Mouse (Mus musculus): ENCODE data around the gene Odf2l. TPM values are rescaled to one million over a fixed set of nuclear protein-coding genes. Genes with fewer than 3 reads are reported as not detected.

The Odf2l gene
- polyA plus RNA-seq, 1 experiment from 2014 or later, result 21.0 TPM

DNA sequence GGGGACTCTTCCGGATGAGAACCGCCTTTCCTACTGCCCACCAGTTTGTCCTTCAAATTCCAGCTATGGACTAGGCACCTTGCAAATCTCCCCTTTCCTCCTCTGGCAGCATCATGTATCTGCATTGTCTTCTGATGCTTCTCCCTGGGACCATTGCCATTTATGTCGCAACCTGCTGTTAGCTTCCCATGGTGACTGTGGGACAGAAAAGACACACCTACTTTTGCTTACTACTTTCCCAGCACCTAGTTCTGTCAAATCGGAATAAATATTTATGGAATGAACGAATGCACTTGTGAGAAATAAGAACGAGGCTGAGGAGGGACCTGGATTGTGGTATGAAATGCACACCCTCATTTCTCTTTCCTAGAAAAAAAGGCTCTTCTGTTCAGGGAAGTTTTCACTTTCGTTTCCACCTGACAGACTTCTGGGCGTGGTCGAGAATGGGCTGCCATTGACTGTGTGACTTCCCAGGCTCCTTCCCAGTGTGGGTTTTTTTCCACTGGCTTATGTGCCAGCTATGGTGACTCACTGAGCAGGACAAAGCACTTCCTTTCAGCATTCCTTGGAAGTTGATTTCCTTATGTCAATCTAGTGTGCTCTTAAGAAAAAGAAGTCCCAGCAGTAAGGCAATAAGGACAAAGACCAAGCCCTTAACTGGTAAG lies 16.4 kb upstream of the Odf2l start:
- no peak overlapping the region for H3K9ac ChIP-seq (ENCODE audit: low read depth, low read length)
- H3K27me3 ChIP-seq (ENCODE audit: control insufficient read depth, insufficient read depth, low read length), result no peaks in the 10 kb centered on the region
- no peaks in the 10 kb centered on the region for H3K9me3 ChIP-seq (ENCODE audit: control insufficient read depth, low read length)
- no peaks in the 10 kb centered on the region for H3K4me1 ChIP-seq (ENCODE audit: control insufficient read depth, insufficient read depth, low read length)
- no peak overlapping the region for H3K27ac ChIP-seq (ENCODE audit: low read depth, low read length)
- no peak overlapping the region for H3K4me3 ChIP-seq (ENCODE audit: low read length)
- H3K4me2 ChIP-seq (replicated peaks; ENCODE audit: low read depth, low read length), result no peak overlapping the region
- H3K36me3 ChIP-seq (ENCODE audit: control insufficient read depth, insufficient read depth, low read length), result no peaks in the 10 kb centered on the region
- 85% methylated on average over 9 of the region's 9 CpGs for WGBS
- no peak for ATAC-seq (ENCODE audit: low FRiP score, low TSS enrichment)

DNA sequence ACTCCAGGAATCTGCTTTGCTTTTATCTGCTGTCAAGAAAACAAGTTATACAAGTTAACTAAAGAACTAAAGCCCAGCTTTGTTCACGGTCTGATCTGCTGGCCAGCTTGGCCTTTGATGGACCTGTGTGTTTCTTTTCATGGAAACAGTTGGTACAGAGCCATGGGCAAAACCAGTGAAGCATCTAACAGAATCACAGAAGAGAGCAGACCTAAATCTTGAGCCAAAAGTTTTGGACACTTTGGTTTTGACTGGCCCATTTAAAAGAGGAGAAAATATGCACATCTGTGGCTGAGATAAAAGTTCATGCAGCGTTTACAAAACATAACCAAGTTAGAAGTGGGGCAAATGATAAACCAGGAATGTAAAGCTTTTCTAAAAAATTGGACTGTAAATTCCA lies 15.1 kb upstream of the Odf2l start:
- Histone ChIP-seq H3K36me3 (ENCODE audit: control insufficient read depth, insufficient read depth, low read length) (no peaks in the 10 kb centered on the region), H3K27me3 (ENCODE audit: control insufficient read depth, insufficient read depth, low read length) (no peaks in the 10 kb centered on the region), H3K9ac (ENCODE audit: low read depth, low read length) (no peak overlapping the region), H3K9me3 (ENCODE audit: control insufficient read depth, low read length) (no peaks in the 10 kb centered on the region), H3K4me2 (replicated peaks; ENCODE audit: low read depth, low read length) (no peak overlapping the region), H3K27ac (ENCODE audit: low read depth, low read length) (no peak overlapping the region), H3K4me1 (ENCODE audit: control insufficient read depth, insufficient read depth, low read length) (no peaks in the 10 kb centered on the region), H3K4me3 (ENCODE audit: low read length) (no peak overlapping the region)
- 86% methylated on average over 2 of the region's 2 CpGs for WGBS
- ATAC-seq (ENCODE audit: low FRiP score, low TSS enrichment), result no peak

DNA sequence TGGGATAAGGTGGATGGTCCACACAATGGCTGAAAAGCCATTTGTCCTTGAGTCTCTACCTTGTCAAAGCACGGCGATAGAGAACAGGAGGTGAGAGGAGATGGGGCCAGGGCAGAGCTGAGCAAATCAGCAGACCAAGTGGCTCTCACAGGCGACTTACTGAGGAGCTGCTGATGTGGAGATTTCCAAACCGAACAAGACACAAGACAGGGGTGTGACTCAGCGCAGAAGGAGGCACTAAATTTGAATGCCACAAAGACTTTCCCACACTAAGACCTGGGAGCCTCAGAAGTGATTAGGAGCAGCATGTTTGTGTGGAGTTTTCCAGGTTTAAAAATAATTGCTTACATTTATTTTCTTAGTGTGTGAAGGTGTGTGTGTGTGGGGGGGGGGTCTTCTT lies 14.6 kb upstream of the Odf2l start:
- H3K36me3 ChIP-seq (ENCODE audit: control insufficient read depth, insufficient read depth, low read length), result no peaks in the 10 kb centered on the region
- H3K4me1 ChIP-seq (ENCODE audit: control insufficient read depth, insufficient read depth, low read length), result no peaks in the 10 kb centered on the region
- H3K27ac ChIP-seq (ENCODE audit: low read depth, low read length), result no peak overlapping the region
- whole genome bisulfite sequencing, result 57% methylated on average over 5 of the region's 5 CpGs
- H3K4me2 ChIP-seq (replicated peaks; ENCODE audit: low read depth, low read length), result no peak overlapping the region
- no peak for ATAC-seq (ENCODE audit: low FRiP score, low TSS enrichment)
- no peaks in the 10 kb centered on the region for H3K27me3 ChIP-seq (ENCODE audit: control insufficient read depth, insufficient read depth, low read length)
- no peak overlapping the region for H3K9ac ChIP-seq (ENCODE audit: low read depth, low read length)
- no peak overlapping the region for H3K4me3 ChIP-seq (ENCODE audit: low read length)
- H3K9me3 ChIP-seq (ENCODE audit: control insufficient read depth, low read length), result peaks cover 3% of the 10 kb centered on the region

DNA sequence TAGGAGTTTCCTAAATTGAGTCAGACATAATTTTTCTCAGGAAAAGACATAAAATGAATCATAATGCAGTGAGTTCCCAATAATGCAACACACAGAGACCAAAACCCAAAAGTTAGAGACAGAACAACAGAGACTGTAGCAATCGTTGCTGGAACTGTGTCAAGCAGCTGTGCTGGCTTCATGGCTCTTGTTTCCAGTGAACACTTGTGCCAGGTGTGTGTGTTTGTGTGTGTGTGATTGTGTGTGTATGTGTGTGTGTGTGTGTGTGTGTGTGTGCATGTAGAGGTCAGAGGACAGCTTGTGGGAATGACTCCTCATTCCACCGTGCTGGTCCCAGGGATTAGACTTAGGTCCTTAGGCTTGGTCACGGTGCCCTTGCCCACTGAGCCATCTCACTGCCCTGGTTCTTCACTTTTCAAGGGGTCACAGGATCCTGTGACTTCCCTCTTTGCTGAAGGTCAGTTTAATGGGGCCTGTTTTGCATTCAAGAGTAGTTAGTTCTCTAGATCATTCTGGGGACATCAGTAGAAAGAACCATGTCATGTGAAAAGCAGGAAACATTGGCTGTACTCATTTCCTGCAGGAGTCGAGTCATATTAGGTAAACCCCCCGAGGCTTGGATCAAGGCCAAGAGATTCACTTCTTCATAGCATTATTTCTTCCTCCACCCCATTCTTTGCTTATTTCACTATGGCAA lies 13.2 kb upstream of the Odf2l start:
- H3K4me3 ChIP-seq (ENCODE audit: low read length), result no peak overlapping the region
- no peak overlapping the region for H3K27ac ChIP-seq (ENCODE audit: low read depth, low read length)
- no peak for ATAC-seq (ENCODE audit: low FRiP score, low TSS enrichment)
- H3K4me2 ChIP-seq (replicated peaks; ENCODE audit: low read depth, low read length), result no peak overlapping the region
- no peaks in the 10 kb centered on the region for H3K4me1 ChIP-seq (ENCODE audit: control insufficient read depth, insufficient read depth, low read length)
- H3K9ac ChIP-seq (ENCODE audit: low read depth, low read length), result no peak overlapping the region
- WGBS, result 79% methylated on average over 5 of the region's 5 CpGs
- H3K36me3 ChIP-seq (ENCODE audit: control insufficient read depth, insufficient read depth, low read length), result no peaks in the 10 kb centered on the region
- H3K27me3 ChIP-seq (ENCODE audit: control insufficient read depth, insufficient read depth, low read length), result no peaks in the 10 kb centered on the region
- peaks cover 4% of the 10 kb centered on the region for H3K9me3 ChIP-seq (ENCODE audit: control insufficient read depth, low read length)

DNA sequence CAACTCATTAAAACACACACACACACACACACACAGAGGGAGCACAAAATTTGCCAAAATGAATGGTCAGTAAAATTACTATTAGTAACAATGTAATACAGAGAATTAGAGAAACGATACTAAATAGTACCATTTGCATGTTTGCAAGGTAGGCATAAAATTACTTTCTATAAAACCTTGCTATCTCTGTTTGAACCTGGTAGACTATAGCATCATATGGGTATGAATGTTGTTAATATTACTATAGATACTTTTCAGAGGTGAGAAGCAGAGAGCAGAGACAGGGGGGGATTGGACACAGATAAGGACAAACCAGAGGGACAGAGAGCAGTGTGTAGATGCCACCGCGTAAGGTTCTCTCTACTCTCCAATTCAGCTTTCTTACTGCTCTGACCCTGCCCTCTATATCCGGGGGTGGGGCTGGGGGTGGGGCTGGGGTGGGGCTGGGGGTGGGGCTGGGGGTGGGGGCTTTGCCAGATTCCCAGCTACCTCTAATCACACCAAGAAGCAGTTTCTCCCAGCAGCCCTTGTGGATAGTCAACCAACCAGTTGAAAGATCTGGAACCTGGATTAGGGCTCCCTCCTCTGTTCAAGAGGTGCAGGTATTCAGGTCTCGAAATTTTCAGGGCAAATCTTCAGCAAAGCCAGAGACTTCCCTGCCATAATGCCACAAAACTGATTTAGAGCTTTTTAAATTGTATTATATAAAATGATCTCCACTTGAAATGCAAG lies 12.4 kb upstream of the Odf2l start:
- 75% methylated on average over 5 of the region's 5 CpGs for WGBS
- no peaks in the 10 kb centered on the region for H3K27me3 ChIP-seq (ENCODE audit: control insufficient read depth, insufficient read depth, low read length)
- H3K4me2 ChIP-seq (replicated peaks; ENCODE audit: low read depth, low read length), result no peak overlapping the region
- no peak overlapping the region for H3K27ac ChIP-seq (ENCODE audit: low read depth, low read length)
- no peaks in the 10 kb centered on the region for H3K4me1 ChIP-seq (ENCODE audit: control insufficient read depth, insufficient read depth, low read length)
- peaks cover 4% of the 10 kb centered on the region for H3K9me3 ChIP-seq (ENCODE audit: control insufficient read depth, low read length)
- ATAC-seq (ENCODE audit: low FRiP score, low TSS enrichment), result no peak
- H3K4me3 ChIP-seq (ENCODE audit: low read length), result no peak overlapping the region
- H3K36me3 ChIP-seq (ENCODE audit: control insufficient read depth, insufficient read depth, low read length), result no peaks in the 10 kb centered on the region
- H3K9ac ChIP-seq (ENCODE audit: low read depth, low read length), result no peak overlapping the region

DNA sequence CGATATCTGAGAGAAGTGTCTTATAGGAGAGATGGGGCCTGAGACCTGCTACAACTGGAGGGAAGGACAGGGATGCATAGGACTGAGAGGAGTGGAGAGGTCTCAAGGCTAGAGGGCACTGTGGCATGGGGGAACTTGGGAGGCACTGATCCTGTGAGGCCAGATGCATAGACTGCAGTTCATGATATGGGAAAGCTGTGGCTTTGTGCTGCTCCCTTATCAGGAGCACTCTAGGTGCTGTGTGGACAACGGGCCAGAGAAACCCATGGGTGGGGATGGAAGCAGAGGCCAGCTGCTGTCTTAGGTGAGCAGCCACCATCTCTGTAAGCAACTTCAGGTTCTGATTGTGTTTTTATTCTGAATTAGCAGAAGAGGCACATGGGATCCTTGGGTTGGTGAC lies 3.2 kb upstream of the Odf2l start:
- H3K9ac ChIP-seq (ENCODE audit: low read depth, low read length), result no peak overlapping the region
- no peaks in the 10 kb centered on the region for H3K36me3 ChIP-seq (ENCODE audit: control insufficient read depth, insufficient read depth, low read length)
- H3K27ac ChIP-seq (ENCODE audit: low read depth, low read length), result no peak overlapping the region
- no peak for ATAC-seq (ENCODE audit: low FRiP score, low TSS enrichment)
- no peaks in the 10 kb centered on the region for H3K27me3 ChIP-seq (ENCODE audit: control insufficient read depth, insufficient read depth, low read length)
- 92% methylated on average over 2 of the region's 2 CpGs for WGBS
- H3K9me3 ChIP-seq (ENCODE audit: control insufficient read depth, low read length), result no peaks in the 10 kb centered on the region
- H3K4me1 ChIP-seq (ENCODE audit: control insufficient read depth, insufficient read depth, low read length), result peaks cover 9% of the 10 kb centered on the region
- H3K4me3 ChIP-seq (ENCODE audit: low read length), result no peak overlapping the region
- no peak overlapping the region for H3K4me2 ChIP-seq (replicated peaks; ENCODE audit: low read depth, low read length)

DNA sequence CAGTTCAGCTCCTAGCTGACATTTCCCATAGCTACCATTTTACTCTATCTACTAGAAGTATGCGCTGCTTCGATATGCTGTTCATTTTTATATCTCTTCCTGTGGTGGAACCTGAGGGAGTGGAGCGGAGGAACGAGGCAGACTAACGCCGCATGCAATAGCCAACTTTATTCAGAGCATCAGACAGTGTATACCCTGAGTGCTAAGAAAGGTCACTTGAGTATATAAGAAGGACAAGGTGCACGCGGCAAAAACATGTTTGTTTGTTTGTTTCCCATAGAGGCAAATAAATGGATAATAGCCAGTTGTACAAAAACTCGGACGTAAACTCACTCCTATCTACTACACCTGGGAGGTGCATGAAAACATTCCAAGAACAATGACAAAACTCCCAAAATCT lies 751 bp upstream of the Odf2l start:
- Histone ChIP-seq H3K27ac (ENCODE audit: low read depth, low read length) (peak overlapping the region; percentile 96), H3K4me2 (replicated peaks; ENCODE audit: low read depth, low read length) (peak overlapping the region; percentile 68), H3K9me3 (ENCODE audit: control insufficient read depth, low read length) (no peaks in the 10 kb centered on the region), H3K9ac (ENCODE audit: low read depth, low read length) (peak overlapping the region; percentile 80), H3K36me3 (ENCODE audit: control insufficient read depth, insufficient read depth, low read length) (no peaks in the 10 kb centered on the region), H3K4me3 (ENCODE audit: low read length) (peak overlapping the region; percentile 65), H3K27me3 (ENCODE audit: control insufficient read depth, insufficient read depth, low read length) (no peaks in the 10 kb centered on the region), H3K4me1 (ENCODE audit: control insufficient read depth, insufficient read depth, low read length) (peaks cover 9% of the 10 kb centered on the region)
- ATAC-seq (ENCODE audit: low FRiP score, low TSS enrichment), result no peak
- WGBS, result 81% methylated on average over 10 of the region's 10 CpGs

DNA sequence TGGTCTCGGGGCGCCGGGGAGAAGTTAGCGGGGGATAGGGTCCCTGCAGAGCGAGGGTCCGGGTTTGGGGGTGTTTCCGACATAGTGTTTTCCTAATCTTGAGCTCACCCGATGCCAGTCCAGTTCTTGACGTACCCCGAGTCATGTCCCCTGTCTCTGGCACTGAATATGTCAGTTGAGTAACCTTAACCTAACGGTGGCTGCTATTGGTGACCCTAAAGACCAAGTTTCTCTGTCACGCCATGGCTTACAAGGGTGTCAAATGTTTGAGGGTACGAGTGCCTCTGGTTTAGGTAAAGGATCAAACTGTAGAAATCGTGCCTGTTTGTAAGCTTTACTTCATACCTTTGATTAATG lies 592 bp downstream of the Odf2l start:
- H3K9ac ChIP-seq (ENCODE audit: low read depth, low read length), result peak overlapping the region; percentile 80
- ATAC-seq (ENCODE audit: low FRiP score, low TSS enrichment), result no peak; the same call in 1 of the 2 replicates
- 6% methylated on average over 14 of the region's 14 CpGs for WGBS
- peak overlapping the region; percentile 65 for H3K4me3 ChIP-seq (ENCODE audit: low read length)
- no peaks in the 10 kb centered on the region for H3K27me3 ChIP-seq (ENCODE audit: control insufficient read depth, insufficient read depth, low read length)
- H3K4me2 ChIP-seq (replicated peaks; ENCODE audit: low read depth, low read length), result peak overlapping the region; percentile 74
- H3K4me1 ChIP-seq (ENCODE audit: control insufficient read depth, insufficient read depth, low read length), result peaks cover 9% of the 10 kb centered on the region
- H3K36me3 ChIP-seq (ENCODE audit: control insufficient read depth, insufficient read depth, low read length), result no peaks in the 10 kb centered on the region
- H3K27ac ChIP-seq (ENCODE audit: low read depth, low read length), result peak overlapping the region; percentile 96
- no peaks in the 10 kb centered on the region for H3K9me3 ChIP-seq (ENCODE audit: control insufficient read depth, low read length)

DNA sequence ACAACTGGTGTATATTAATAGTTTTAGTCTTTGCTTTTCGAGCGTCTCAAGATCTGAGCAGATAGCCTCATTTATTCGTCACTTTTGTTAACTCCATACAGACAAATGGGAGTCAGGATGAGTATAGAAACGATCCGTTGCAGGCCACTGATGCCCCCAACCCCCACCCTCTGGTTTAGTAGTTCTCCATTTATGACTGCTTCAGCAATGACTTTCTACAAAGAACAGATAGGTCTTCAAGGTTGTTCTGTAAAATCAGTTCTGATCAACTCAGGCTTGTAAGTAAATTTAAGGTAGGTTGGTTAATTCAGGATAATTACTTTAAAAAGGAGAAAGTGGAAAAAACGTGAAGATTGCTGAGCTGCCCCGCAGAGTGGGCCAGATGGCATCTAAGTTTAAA lies 1.0 kb downstream of the Odf2l start:
- Histone ChIP-seq H3K4me2 (replicated peaks; ENCODE audit: low read depth, low read length) (peak overlapping the region; percentile 74), H3K4me1 (ENCODE audit: control insufficient read depth, insufficient read depth, low read length) (peaks cover 9% of the 10 kb centered on the region), H3K9ac (ENCODE audit: low read depth, low read length) (peak overlapping the region; percentile 80; the same call in 1 of the 2 replicates), H3K4me3 (ENCODE audit: low read length) (peak overlapping the region; percentile 65), H3K27ac (ENCODE audit: low read depth, low read length) (no peak overlapping the region), H3K27me3 (ENCODE audit: control insufficient read depth, insufficient read depth, low read length) (no peaks in the 10 kb centered on the region), H3K36me3 (ENCODE audit: control insufficient read depth, insufficient read depth, low read length) (no peaks in the 10 kb centered on the region), H3K9me3 (ENCODE audit: control insufficient read depth, low read length) (no peaks in the 10 kb centered on the region)
- ATAC-seq (ENCODE audit: low FRiP score, low TSS enrichment), result no peak
- 68% methylated on average over 7 of the region's 7 CpGs for WGBS
